Mouse (Mus musculus): ENCODE data around the gene Pctp.

- TF ChIP-seq CTCF (IDR thresholded peaks at IDR 0.05; ENCODE audit: low read depth) (no peak), EP300 (IDR thresholded peaks at IDR 0.05; ENCODE audit: low read depth) (no peak)
Measured at GRCm38 (mm10) chr11:89991661-89992060, 11.0 kb downstream of the Pctp start.
